Mouse (Mus musculus) liver, embryonic 13.5 days (tissue): ENCODE data around the gene Mapre1. TPM values are rescaled to one million over a fixed set of nuclear protein-coding genes. Genes with fewer than 3 reads are reported as not detected.

Experiments used
- ATAC-seq: fragments of 200-750 bp; cut with Nextera tagmentation; 2 replicates; pipeline ENCODE4 v1.8.0; 2017; ENCODE audit warnings: low read depth, mild to moderate bottlenecking, moderate number of reproducible peaks, moderate library complexity
- DNase-seq: peaks from one replicate; pipeline ENCODE4 v3.0.0; 2022
- H3K27ac ChIP-seq: fragments of 300-500 bp; sonication (generic); 2 replicates; pipeline ENCODE4 v1.5.1; 2015; ENCODE audit warnings: moderate library complexity, mild to moderate bottlenecking, inconsistent platforms
- H3K27me3 ChIP-seq: fragments of 300-500 bp; sonication (generic); 2 replicates; pipeline ENCODE4 v1.6.1; 2015; ENCODE audit warnings: mild to moderate bottlenecking, inconsistent platforms
- H3K36me3 ChIP-seq: fragments of 300-500 bp; sonication (generic); 2 replicates; pipeline ENCODE4 v1.6.1; 2015; ENCODE audit warnings: mild to moderate bottlenecking, inconsistent platforms
- H3K4me1 ChIP-seq: fragments of 300-500 bp; sonication (generic); replicated peaks from 2 replicates; pipeline ENCODE4 v1.6.1; 2015; ENCODE audit warnings: inconsistent platforms
- H3K4me2 ChIP-seq: fragments of 300-500 bp; sonication (generic); 2 replicates; pipeline ENCODE4 v1.6.1; 2015; ENCODE audit warnings: inconsistent platforms, mild to moderate bottlenecking, moderate library complexity
- H3K4me3 ChIP-seq: fragments of 300-500 bp; sonication (generic); replicated peaks from 2 replicates; pipeline ENCODE4 v1.5.1; 2015; ENCODE audit warnings: mild to moderate bottlenecking, inconsistent platforms
- H3K9ac ChIP-seq: fragments of 300-500 bp; sonication (generic); 2 replicates; pipeline ENCODE4 v1.6.1; 2015; ENCODE audit warnings: mild to moderate bottlenecking, inconsistent platforms
- H3K9me3 ChIP-seq: fragments of 300-500 bp; sonication (generic); replicated peaks from 2 replicates; pipeline ENCODE4 v1.6.1; 2016; ENCODE audit warnings: inconsistent platforms
- WGBS: fragments of 180-500 bp; shearing (Covaris S2); methylation state at CpG from one replicate; pipeline ENCODE4 v1.1.7; 2015; ENCODE audit not compliant: insufficient replicate concordance; 5-methylcytosine and 5-hydroxymethylcytosine counted together
- polyA plus RNA-seq: library from polyadenylated mRNA; unstranded; fragments of >200 nt; fragmentation: Nextera tagmentation; extraction: Ambion mirVana; gene quantifications from 2 replicates; pipeline ENCODE4 v1.2.1, GENCODE M21; 2015

The Mapre1 gene
- polyA plus RNA-seq, 1 experiment from 2014 or later: 161 TPM

GRCm38 (mm10) chr2:153724871-153725270, 16.2 kb upstream of the Mapre1 start:
- no peak overlapping the region for H3K4me3 ChIP-seq
- peak overlapping the region; percentile 44 for H3K4me2 ChIP-seq
- H3K9me3 ChIP-seq: no peaks in the 10 kb centered on the region
- ATAC-seq (peak; percentile 43; the same call in 1 of the 2 replicates), DNase-seq (no peak)
- no peaks in the 10 kb centered on the region for H3K27me3 ChIP-seq
- peak overlapping the region; percentile 36; the same call in 1 of the 2 replicates for H3K9ac ChIP-seq
- H3K36me3 ChIP-seq: no peaks in the 10 kb centered on the region
- peaks cover 34% of the 10 kb centered on the region for H3K4me1 ChIP-seq
- peak overlapping the region; percentile 80 for H3K27ac ChIP-seq
- WGBS: 34% methylated on average over 2 of the region's 2 CpGs

GRCm38 (mm10) chr2:153725291-153725690, 15.8 kb upstream of the Mapre1 start:
- ATAC-seq (no peak), DNase-seq (no peak)
- Histone ChIP-seq H3K27me3 (no peaks in the 10 kb centered on the region), H3K36me3 (no peaks in the 10 kb centered on the region), H3K9ac (peak overlapping the region; percentile 36; the same call in 1 of the 2 replicates), H3K4me3 (no peak overlapping the region), H3K9me3 (no peaks in the 10 kb centered on the region), H3K27ac (peak overlapping the region; percentile 80), H3K4me1 (peaks cover 34% of the 10 kb centered on the region), H3K4me2 (peak overlapping the region; percentile 44; the same call in 1 of the 2 replicates)
- 88% methylated on average over 4 of the region's 4 CpGs for WGBS

GRCm38 (mm10) chr2:153734033-153734432, 7.0 kb upstream of the Mapre1 start:
- 47% methylated on average over 4 of the region's 4 CpGs for WGBS
- H3K27ac ChIP-seq: no peak overlapping the region
- H3K27me3 ChIP-seq: no peaks in the 10 kb centered on the region
- no peaks in the 10 kb centered on the region; the same call in 1 of the 2 replicates for H3K4me1 ChIP-seq
- no peaks in the 10 kb centered on the region for H3K9me3 ChIP-seq
- no peak for DNase-seq
- ATAC-seq: no peak
- no peak overlapping the region for H3K9ac ChIP-seq
- H3K36me3 ChIP-seq: no peaks in the 10 kb centered on the region
- H3K4me2 ChIP-seq: no peak overlapping the region
- H3K4me3 ChIP-seq: no peak overlapping the region

GRCm38 (mm10) chr2:153741437-153742065, 477 bp downstream of the Mapre1 start:
- Histone ChIP-seq H3K9ac (peak overlapping the region; percentile 96), H3K4me2 (peak overlapping the region; percentile 86), H3K36me3 (peaks cover 16% of the 10 kb centered on the region), H3K4me1 (peaks cover 58% of the 10 kb centered on the region), H3K4me3 (peak overlapping the region; percentile 86), H3K27ac (peak overlapping the region; percentile 92), H3K9me3 (no peaks in the 10 kb centered on the region), H3K27me3 (no peaks in the 10 kb centered on the region)
- peak; percentile 22 for DNase-seq
- WGBS: 2% methylated on average over 49 of the region's 56 CpGs
- peak; percentile 77 for ATAC-seq

GRCm38 (mm10) chr2:153747994-153748393, 6.9 kb downstream of the Mapre1 start:
- H3K27ac ChIP-seq: no peak overlapping the region
- H3K4me3 ChIP-seq: no peak overlapping the region
- ATAC-seq (no peak), DNase-seq (no peak)
- peaks cover 63% of the 10 kb centered on the region for H3K36me3 ChIP-seq
- no peak overlapping the region for H3K9ac ChIP-seq
- peaks cover 44% of the 10 kb centered on the region for H3K4me1 ChIP-seq
- H3K4me2 ChIP-seq: no peak overlapping the region
- no peaks in the 10 kb centered on the region for H3K9me3 ChIP-seq
- no peaks in the 10 kb centered on the region for H3K27me3 ChIP-seq

- no peak overlapping the region for H3K4me3 ChIP-seq
- peaks cover 68% of the 10 kb centered on the region for H3K36me3 ChIP-seq
- H3K4me2 ChIP-seq: no peak overlapping the region
- 71% methylated on average over 2 of the region's 2 CpGs for WGBS
- ATAC-seq (no peak), DNase-seq (no peak)
- peaks cover 22% of the 10 kb centered on the region for H3K4me1 ChIP-seq
- H3K9ac ChIP-seq: no peak overlapping the region
- H3K9me3 ChIP-seq: no peaks in the 10 kb centered on the region
- no peaks in the 10 kb centered on the region for H3K27me3 ChIP-seq
- H3K27ac ChIP-seq: peak overlapping the region; percentile 39; the same call in 1 of the 2 replicates
Measured at GRCm38 (mm10) chr2:153750363-153750762, 9.3 kb downstream of the Mapre1 start.

GRCm38 (mm10) chr2:153762121-153762520, 21.0 kb downstream of the Mapre1 start:
- H3K9me3 ChIP-seq: no peaks in the 10 kb centered on the region
- no peak overlapping the region for H3K9ac ChIP-seq
- DNase-seq: no peak
- no peak overlapping the region for H3K27ac ChIP-seq
- WGBS: 85% methylated on average over 5 of the region's 5 CpGs
- H3K4me2 ChIP-seq: no peak overlapping the region
- no peak overlapping the region for H3K4me3 ChIP-seq
- peaks cover 98% of the 10 kb centered on the region for H3K36me3 ChIP-seq
- H3K4me1 ChIP-seq: no peaks in the 10 kb centered on the region
- ATAC-seq: no peak
- H3K27me3 ChIP-seq: no peaks in the 10 kb centered on the region

GRCm38 (mm10) chr2:153767484-153767883, 26.4 kb downstream of the Mapre1 start:
- no peak for ATAC-seq
- Histone ChIP-seq H3K9ac (no peak overlapping the region), H3K9me3 (no peaks in the 10 kb centered on the region), H3K36me3 (peaks cover 88% of the 10 kb centered on the region), H3K4me1 (no peaks in the 10 kb centered on the region), H3K4me3 (no peak overlapping the region), H3K27ac (no peak overlapping the region), H3K27me3 (no peaks in the 10 kb centered on the region), H3K4me2 (no peak overlapping the region)
- DNase-seq: no peak
- WGBS: 77% methylated on average over 6 of the region's 6 CpGs

- H3K36me3 ChIP-seq: peaks cover 86% of the 10 kb centered on the region
- H3K9ac ChIP-seq: no peak overlapping the region
- no peaks in the 10 kb centered on the region for H3K4me1 ChIP-seq
- no peaks in the 10 kb centered on the region for H3K27me3 ChIP-seq
- no peak overlapping the region for H3K27ac ChIP-seq
- WGBS: 84% methylated on average over 2 of the region's 2 CpGs
- H3K4me2 ChIP-seq: no peak overlapping the region
- no peak overlapping the region for H3K4me3 ChIP-seq
- ATAC-seq (no peak), DNase-seq (no peak)
- no peaks in the 10 kb centered on the region for H3K9me3 ChIP-seq
Measured at GRCm38 (mm10) chr2:153768881-153769280, 27.8 kb downstream of the Mapre1 start.

- DNase-seq: no peak
Measured at GRCm38 (mm10) chr2:153772950-153773349, 31.9 kb downstream of the Mapre1 start.

GRCm38 (mm10) chr2:153775472-153775871, 34.4 kb downstream of the Mapre1 start:
- H3K27me3 ChIP-seq: no peaks in the 10 kb centered on the region
- H3K9ac ChIP-seq: no peak overlapping the region
- no peak for DNase-seq
- no peak for ATAC-seq
- H3K4me1 ChIP-seq: peaks cover 22% of the 10 kb centered on the region
- 85% methylated on average over 4 of the region's 4 CpGs for WGBS
- H3K4me2 ChIP-seq: no peak overlapping the region
- no peak overlapping the region for H3K4me3 ChIP-seq
- H3K9me3 ChIP-seq: no peaks in the 10 kb centered on the region
- H3K36me3 ChIP-seq: peaks cover 24% of the 10 kb centered on the region
- no peak overlapping the region for H3K27ac ChIP-seq

More at GRCm38 (mm10) chr2:153772950-153773349, 31.9 kb downstream of the Mapre1 start:
- peaks cover 47% of the 10 kb centered on the region for H3K36me3 ChIP-seq
- no peak overlapping the region for H3K9ac ChIP-seq
- H3K4me2 ChIP-seq: no peak overlapping the region
- H3K9me3 ChIP-seq: no peaks in the 10 kb centered on the region
- no peaks in the 10 kb centered on the region for H3K27me3 ChIP-seq
- WGBS: 85% methylated on average over 4 of the region's 4 CpGs
- no peak for ATAC-seq
- no peaks in the 10 kb centered on the region for H3K4me1 ChIP-seq
- H3K27ac ChIP-seq: no peak overlapping the region
- H3K4me3 ChIP-seq: no peak overlapping the region
